In genomic region chr3:143162444-143162843, GRCm38 (mm10) we compare ENCODE assay signal across 25 mouse cellular contexts.
A peak's percentile ranks its signal among the peaks of the same experiment; 100 is the strongest.
DNase-seq lines count a peak whose midpoint lies in the region; ATAC-seq lines count a peak whose summit lies in the region.
"Had no signal": no experiment of that assay in that cellular context is flagged by ENCODE, and none has a peak within 500 bp of the region (broad histone marks: within the 10 kb centered on the region; RNA-seq: fewer than 3 reads in every experiment).

No protein-coding gene starts in this region.

- 0 out of 2 replicates have a peak, but pooled peaks have one; percentile 39 for ATAC-seq in forebrain, embryonic 11.5 days (replicated peaks; ENCODE audit: low FRiP score)
- 0 out of 2 replicates have a peak, but pooled peaks have one; percentile 56 for ATAC-seq in kidney, embryonic 15.5 days (replicated peaks; ENCODE audit: low FRiP score)
- ATAC-seq in midbrain, embryonic 16.5 days: peak; percentile 48; the same call in 1 of the 2 replicates
- ATAC-seq in megakaryocyte progenitor cell, adult 5-6 weeks (replicated peaks; ENCODE audit: poor library complexity): 0 out of 2 replicates have a peak, but pooled peaks have one; percentile 6
- ATAC-seq: CD4-positive, CD25-positive, alpha-beta regulatory T cell, adult 4 months had no signal

- H3K4me3 ChIP-seq in forebrain, embryonic 11.5 days (ENCODE audit: low read depth, low read length): no peak overlapping the region
- no peak overlapping the region for H3K4me3 ChIP-seq in forebrain, embryonic 10.5 days
- no peak overlapping the region for H3K4me3 ChIP-seq in kidney, embryonic 15.5 days (replicated peaks)
- H3K4me3 ChIP-seq in midbrain, embryonic 16.5 days (ENCODE audit: low read depth, low read length): no peak overlapping the region
- H3K4me3 ChIP-seq in midbrain, embryonic 10.5 days: no peak overlapping the region
- H3K4me3 ChIP-seq: embryonic facial prominence, embryonic 15.5 days; erythroblast, embryonic 14.5 days; gastrocnemius, adult 2 months; heart, embryonic 10.5 days; hindbrain, embryonic 12.5 days had no signal

- no peak overlapping the region for H3K4me2 ChIP-seq in forebrain, embryonic 11.5 days (ENCODE audit: low read depth, low read length, severe bottlenecking)
- H3K4me2 ChIP-seq in kidney, embryonic 15.5 days: no peak overlapping the region
- no peak overlapping the region for H3K4me2 ChIP-seq in midbrain, embryonic 16.5 days (ENCODE audit: low read length)
- H3K4me2 ChIP-seq: embryonic facial prominence, embryonic 15.5 days; hindbrain, embryonic 12.5 days had no signal

- DNase-seq in forebrain, embryonic 11.5 days (ENCODE audit: low spot score): no peak
- no peak for DNase-seq in forebrain, embryonic 10.5 days (ENCODE audit: extremely low spot score, low spot score)
- DNase-seq in kidney, adult 11 months: no peak
- DNase-seq in midbrain, embryonic 10.5 days (ENCODE audit: low spot score): no peak
- no peak for DNase-seq in lung, postnatal 4 days
- DNase-seq: adrenal gland, adult 8-10 months; adrenal gland, postnatal 36 days; B cell, adult 2 months; cerebellum, adult 11 months; cerebellum, adult 8-10 months; cerebellum, postnatal 14 days; embryo, embryonic 11 days; gastrocnemius, adult 2 months; gastrocnemius, postnatal 25 days; heart, postnatal 10 days; heart, postnatal 4 days had no signal

- H3K27ac ChIP-seq in forebrain, embryonic 11.5 days (ENCODE audit: low read depth, low read length): no peak overlapping the region
- H3K27ac ChIP-seq in forebrain, embryonic 10.5 days: no peak overlapping the region
- H3K27ac ChIP-seq in kidney, embryonic 15.5 days: no peak overlapping the region
- H3K27ac ChIP-seq in midbrain, embryonic 16.5 days (ENCODE audit: low read length): no peak overlapping the region
- no peak overlapping the region for H3K27ac ChIP-seq in midbrain, embryonic 10.5 days (replicated peaks)
- H3K27ac ChIP-seq: embryonic facial prominence, embryonic 15.5 days; gastrocnemius, adult 2 months; heart, embryonic 10.5 days; hindbrain, embryonic 12.5 days had no signal

- H3K4me1 ChIP-seq in forebrain, embryonic 11.5 days (replicated peaks; ENCODE audit: control insufficient read depth, insufficient read depth, low read length): 0 out of 2 replicates have a peak, but pooled peaks cover 1% of the 10 kb centered on the region
- peaks cover 16% of the 10 kb centered on the region for H3K4me1 ChIP-seq in forebrain, embryonic 10.5 days
- no peaks in the 10 kb centered on the region for H3K4me1 ChIP-seq in kidney, embryonic 15.5 days
- H3K4me1 ChIP-seq in midbrain, embryonic 16.5 days (ENCODE audit: control insufficient read depth, insufficient read depth, low read length): no peaks in the 10 kb centered on the region
- peaks cover 6% of the 10 kb centered on the region for H3K4me1 ChIP-seq in midbrain, embryonic 10.5 days
- H3K4me1 ChIP-seq: embryonic facial prominence, embryonic 15.5 days; heart, embryonic 10.5 days had no signal

- H3K9ac ChIP-seq in forebrain, embryonic 11.5 days (ENCODE audit: low read length): no peak overlapping the region
- no peak overlapping the region for H3K9ac ChIP-seq in kidney, embryonic 15.5 days
- H3K9ac ChIP-seq in midbrain, embryonic 16.5 days (ENCODE audit: low read depth, low read length): no peak overlapping the region
- H3K9ac ChIP-seq: embryonic facial prominence, embryonic 15.5 days; hindbrain, embryonic 12.5 days had no signal

- H3K27me3 ChIP-seq in forebrain, embryonic 11.5 days (ENCODE audit: control insufficient read depth, insufficient read depth, low read length): no peaks in the 10 kb centered on the region
- H3K27me3 ChIP-seq in forebrain, embryonic 10.5 days (ENCODE audit: poor library complexity, severe bottlenecking): no peaks in the 10 kb centered on the region
- no peaks in the 10 kb centered on the region for H3K27me3 ChIP-seq in kidney, embryonic 15.5 days
- no peaks in the 10 kb centered on the region for H3K27me3 ChIP-seq in midbrain, embryonic 16.5 days (ENCODE audit: control insufficient read depth, insufficient read depth, low read depth, low read length)
- H3K27me3 ChIP-seq in midbrain, embryonic 10.5 days (ENCODE audit: low read depth, poor library complexity, severe bottlenecking): no peaks in the 10 kb centered on the region
- H3K27me3 ChIP-seq: embryonic facial prominence, embryonic 15.5 days; hindbrain, embryonic 12.5 days had no signal

- H3K36me3 ChIP-seq in forebrain, embryonic 11.5 days (ENCODE audit: control insufficient read depth, insufficient read depth, low read length): no peaks in the 10 kb centered on the region
- H3K36me3 ChIP-seq in forebrain, embryonic 10.5 days (replicated peaks): no peaks in the 10 kb centered on the region
- no peaks in the 10 kb centered on the region for H3K36me3 ChIP-seq in kidney, embryonic 15.5 days
- no peaks in the 10 kb centered on the region for H3K36me3 ChIP-seq in midbrain, embryonic 16.5 days (ENCODE audit: control insufficient read depth, insufficient read depth, low read length)
- H3K36me3 ChIP-seq in midbrain, embryonic 10.5 days: no peaks in the 10 kb centered on the region
- H3K36me3 ChIP-seq: embryonic facial prominence, embryonic 15.5 days; G1E; heart, embryonic 10.5 days; hindbrain, embryonic 12.5 days had no signal

- 80% methylated on average over 1 of the region's 1 CpGs for WGBS in forebrain, embryonic 11.5 days
- WGBS in forebrain, embryonic 10.5 days: 100% methylated on average over 1 of the region's 1 CpGs
- 66% methylated on average over 1 of the region's 1 CpGs for WGBS in kidney, embryonic 15.5 days
- WGBS in midbrain, embryonic 16.5 days: 46% methylated on average over 1 of the region's 1 CpGs
- WGBS in midbrain, embryonic 10.5 days: 79% methylated on average over 1 of the region's 1 CpGs

- no peaks in the 10 kb centered on the region for H3K9me3 ChIP-seq in forebrain, embryonic 11.5 days (ENCODE audit: control insufficient read depth, low read length)
- H3K9me3 ChIP-seq in forebrain, embryonic 10.5 days: no peaks in the 10 kb centered on the region
- no peaks in the 10 kb centered on the region for H3K9me3 ChIP-seq in kidney, embryonic 15.5 days (replicated peaks)
- no peaks in the 10 kb centered on the region for H3K9me3 ChIP-seq in midbrain, embryonic 16.5 days (replicated peaks; ENCODE audit: control insufficient read depth, low read length, poor library complexity, severe bottlenecking)
- H3K9me3 ChIP-seq in midbrain, embryonic 10.5 days (replicated peaks): no peaks in the 10 kb centered on the region
- H3K9me3 ChIP-seq: embryonic facial prominence, embryonic 15.5 days; heart, embryonic 10.5 days; hindbrain, embryonic 12.5 days had no signal

Comparison
In these comparisons a context has a peak if more than half of its experiments do, and no peak if none do; other contexts are left out.
1. ATAC-seq: peak in every context shown above with its lines; median percentile 56 in kidney, embryonic 15.5 days; 48 in midbrain, embryonic 16.5 days; 39 in forebrain, embryonic 11.5 days; 6 in megakaryocyte progenitor cell, adult 5-6 weeks.